Mouse (Mus musculus) gastrocnemius, postnatal 36 days (tissue): ENCODE results near the gene Gm17019. TPM values are rescaled to one million over a fixed set of nuclear protein-coding genes. Genes with fewer than 3 reads are reported as not detected.
"Not testable (repeated sequence)": the region's sequence is repeated elsewhere in the genome, so short reads cannot be mapped to it uniquely, and the experiment has no call there.

ENCODE experiments used
- DNase-seq, 2 experiments: peaks; one replicate each; pipeline ENCODE4 v3.0.0; 2022
- intact Hi-C: fragments of 180-260 bp; cut with DNase I; formaldehyde crosslinking; loops from one replicate; pipeline ENCODE4 v1.15.1; 2025
- total RNA-seq, 2 experiments: library from RNA; stranded (reverse); gene quantifications; 2 replicates each; pipeline ENCODE4 v1.2.3; 2021

Gene Gm17019
- total RNA-seq, 2 experiments from 2014 or later, result not detected

DNA sequence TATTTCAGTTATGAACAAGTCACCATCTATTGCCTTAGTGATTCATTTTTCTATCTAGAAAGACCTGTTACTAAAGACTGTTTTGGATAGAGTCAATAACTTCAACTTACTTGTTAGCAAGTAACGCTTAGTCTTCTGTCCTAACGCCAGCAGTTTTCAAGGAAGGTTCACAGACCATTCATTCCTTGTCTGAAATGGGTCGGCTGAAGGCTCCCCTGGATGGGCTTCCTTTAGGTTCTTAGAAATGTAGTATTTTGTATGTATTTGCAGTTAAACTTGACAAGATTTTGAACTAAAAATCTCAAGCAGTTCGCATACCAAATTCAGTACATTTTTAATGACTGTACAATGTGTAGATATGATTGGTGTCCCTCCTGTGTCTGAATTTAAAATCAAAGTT is 35.2 kb downstream of the Gm17019 start:
- intact Hi-C loops, DNase-seq: not testable (repeated sequence)

DNA sequence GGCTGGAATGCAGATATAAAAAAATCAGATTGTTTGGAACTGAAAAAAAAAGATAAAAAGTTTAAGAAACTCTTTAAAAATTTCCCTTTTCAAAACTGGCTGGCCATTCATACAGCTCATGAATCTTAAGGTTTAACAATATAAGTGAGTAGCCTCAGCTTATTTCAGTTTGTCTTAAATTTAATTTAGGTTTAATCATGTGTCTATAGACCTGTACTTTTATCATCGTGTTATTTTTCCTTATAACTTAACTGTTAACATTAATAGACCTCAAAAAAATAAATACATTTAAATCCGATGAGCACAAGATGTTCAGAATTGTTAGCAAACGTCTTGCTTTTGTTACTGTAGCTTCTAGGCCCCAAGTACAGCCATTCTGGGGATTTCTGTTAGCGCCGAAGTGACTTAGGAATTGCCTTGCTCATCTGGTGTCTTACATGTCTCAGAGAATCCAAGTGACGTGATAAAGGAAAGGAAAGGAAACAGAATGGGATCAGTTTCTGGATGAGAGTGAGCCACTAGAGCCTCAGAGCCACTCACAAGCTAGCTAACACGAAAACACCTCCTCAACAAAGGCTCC is 36.0 kb downstream of the Gm17019 start:
- intact Hi-C loops, DNase-seq: not testable (repeated sequence)

DNA sequence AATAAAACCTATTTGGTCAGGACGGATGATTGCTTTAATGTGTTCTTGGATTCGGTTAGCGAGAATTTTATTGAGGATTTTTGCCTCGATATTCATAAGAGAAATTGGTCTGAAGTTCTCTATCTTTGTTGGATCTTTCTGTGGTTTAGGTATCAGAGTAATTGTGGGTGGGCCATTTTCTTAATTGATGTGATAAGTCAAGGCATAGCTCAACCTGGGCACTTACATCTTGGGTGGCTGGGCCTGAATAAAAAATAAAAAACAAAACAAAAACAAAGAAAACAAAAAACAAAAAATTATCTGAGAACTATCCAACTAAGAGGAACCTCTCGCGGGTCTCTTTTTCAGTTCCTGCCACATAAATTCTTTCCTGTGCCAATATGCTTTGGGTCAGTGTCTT is 38.7 kb downstream of the Gm17019 start:
- DNase-seq, intact Hi-C loops: not testable (repeated sequence)

DNA sequence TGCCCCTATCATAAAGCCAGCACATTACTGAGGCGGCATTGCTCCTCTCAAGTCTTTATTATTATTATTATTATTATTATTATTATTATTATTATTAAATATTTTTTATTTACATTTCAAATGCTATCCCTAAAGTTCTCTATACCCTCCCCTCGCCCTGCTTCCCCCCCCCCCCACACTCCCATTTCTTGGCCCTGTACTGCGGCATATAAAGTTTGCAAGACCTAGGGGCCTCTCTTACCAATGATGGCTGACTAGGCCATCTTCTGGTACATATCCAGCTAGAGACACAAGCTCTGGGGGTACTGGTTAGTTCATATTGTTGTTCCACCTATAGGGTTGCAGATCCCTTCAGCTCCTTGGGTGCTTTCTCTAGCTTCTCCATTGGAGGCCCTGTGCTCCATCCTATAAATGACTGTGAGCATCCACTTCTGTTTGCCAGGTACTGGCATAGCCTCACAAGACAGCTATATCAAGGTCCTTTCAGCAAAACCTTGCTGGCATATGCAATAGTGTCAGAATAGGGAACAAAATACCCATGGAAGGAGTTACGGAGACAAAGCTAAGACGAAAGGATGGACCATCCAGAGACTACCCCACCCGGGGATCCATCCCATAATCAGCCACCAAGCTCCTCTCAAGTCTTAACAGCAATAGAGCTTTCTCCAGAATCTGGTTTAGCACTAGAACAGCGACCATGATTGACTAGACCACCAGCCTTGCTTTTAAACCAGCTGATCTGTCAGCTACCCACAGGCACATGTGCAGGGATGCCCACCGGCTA is 42.2 kb downstream of the Gm17019 start:
- intact Hi-C loops, result not testable (repeated sequence)

DNA sequence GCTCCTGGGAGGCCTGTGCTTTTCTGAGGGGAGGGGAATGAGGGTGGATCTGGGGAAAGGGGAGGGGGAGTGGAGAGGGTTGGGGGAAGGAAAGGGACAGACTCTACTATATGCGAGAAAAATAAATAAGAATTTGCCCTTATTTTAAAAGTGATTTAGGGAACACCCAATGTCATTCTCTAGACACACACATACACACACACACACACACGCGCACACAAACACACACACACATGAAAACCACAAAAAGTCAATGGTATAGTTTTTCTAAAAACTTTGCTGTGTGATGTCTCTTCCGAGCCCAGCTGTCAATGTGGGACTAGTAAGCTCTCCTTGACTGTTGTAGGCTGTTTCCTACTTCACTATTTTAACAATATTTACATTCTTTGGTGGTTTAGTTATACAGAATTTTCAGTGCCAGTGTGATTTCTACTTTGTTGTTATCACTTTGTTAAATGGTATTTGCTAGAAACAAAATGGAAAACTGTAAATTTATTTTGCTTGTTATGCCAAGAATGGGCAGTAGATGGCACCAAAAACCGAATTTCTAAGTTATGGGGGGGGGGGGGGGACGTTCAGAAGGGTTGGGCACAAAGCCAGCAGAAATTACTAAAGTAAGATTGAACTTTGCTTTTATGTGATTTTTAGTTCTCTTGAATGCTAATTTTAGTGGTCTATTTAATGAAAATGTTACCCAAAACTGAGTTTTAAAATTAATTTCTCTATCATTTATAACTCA is 46.0 kb downstream of the Gm17019 start:
- DNase-seq, intact Hi-C loops: not testable (repeated sequence)

More for the DNA sequence above, 42.2 kb downstream of the Gm17019 start:
- not testable (repeated sequence) for DNase-seq

Other genes starting within 250 kb of the Gm17019 start
- gene Gm9758, start 118.1 kb downstream of the Gm17019 start, total RNA-seq, result not detected
- not detected for gene Speer4e, start 94.6 kb downstream of the Gm17019 start, total RNA-seq
- not detected for gene Gm10354, start 54.1 kb downstream of the Gm17019 start, total RNA-seq